Mouse (Mus musculus): ENCODE measurements around the gene Rims3.

GRCm38 (mm10) chr4:120913861-120914260 lies 59.2 kb downstream of the Rims3 start:
- no peak for TF ChIP-seq EP300 (IDR thresholded peaks at IDR 0.05; ENCODE audit: low read depth)
- no peak for TF ChIP-seq CTCF (IDR thresholded peaks at IDR 0.05; ENCODE audit: low read depth)

Measured in heart, postnatal 0 days (tissue).